Mouse (Mus musculus) forebrain, embryonic 15.5 days (tissue): ENCODE results near the gene Cryba4. TPM values are rescaled to one million over a fixed set of nuclear protein-coding genes. Genes with fewer than 3 reads are reported as not detected.

Experiments used
- ATAC-seq: fragments of 200-750 bp; cut with Nextera tagmentation; replicated peaks from 2 replicates; pipeline ENCODE4 v1.8.0; 2017; ENCODE audit warnings: mild to moderate bottlenecking, moderate TSS enrichment, moderate library complexity
- H3K27ac ChIP-seq: fragments of 300-500 bp; sonication (generic); replicated peaks from 2 replicates; pipeline ENCODE4 v1.5.1; 2015; ENCODE audit warnings: mild to moderate bottlenecking, inconsistent platforms
- H3K27me3 ChIP-seq: fragments of 300-500 bp; sonication (generic); 2 replicates; pipeline ENCODE4 v1.6.1; 2015; ENCODE audit warnings: inconsistent platforms
- H3K36me3 ChIP-seq: fragments of 300-500 bp; sonication (generic); 2 replicates; pipeline ENCODE4 v1.6.1; 2015; ENCODE audit warnings: mild to moderate bottlenecking, inconsistent platforms
- H3K4me1 ChIP-seq: fragments of 300-500 bp; sonication (generic); 2 replicates; pipeline ENCODE4 v1.6.1; 2015; ENCODE audit warnings: inconsistent platforms
- H3K4me2 ChIP-seq: fragments of 300-500 bp; sonication (generic); replicated peaks from 2 replicates; pipeline ENCODE4 v1.6.1; 2015; ENCODE audit warnings: mild to moderate bottlenecking, inconsistent platforms
- H3K4me3 ChIP-seq: fragments of 300-500 bp; sonication (generic); 2 replicates; pipeline ENCODE4 v1.5.1; 2015; ENCODE audit warnings: mild to moderate bottlenecking, inconsistent platforms
- H3K9ac ChIP-seq: fragments of 300-500 bp; sonication (generic); replicated peaks from 2 replicates; pipeline ENCODE4 v1.6.1; 2015; ENCODE audit warnings: mild to moderate bottlenecking, inconsistent platforms
- H3K9me3 ChIP-seq: fragments of 300-500 bp; sonication (generic); 2 replicates; pipeline ENCODE4 v1.6.1; 2016; ENCODE audit warnings: inconsistent platforms
- WGBS: fragments of 180-500 bp; shearing (Covaris S2); methylation state at CpG from one replicate; pipeline ENCODE4 v1.1.7; 2015; ENCODE audit warnings: mixed read lengths; 5-methylcytosine and 5-hydroxymethylcytosine counted together
- polyA plus RNA-seq: library from polyadenylated mRNA; unstranded; fragments of >200 nt; fragmentation: Nextera tagmentation; extraction: Ambion mirVana; gene quantifications from 2 replicates; pipeline ENCODE4 v1.2.1, GENCODE M21; 2015

Gene Cryba4
- polyA plus RNA-seq, 1 experiment from 2014 or later: 1.6 TPM

- Histone ChIP-seq H3K9me3 (no peaks in the 10 kb centered on the region), H3K4me2 (no peak overlapping the region), H3K36me3 (no peaks in the 10 kb centered on the region), H3K9ac (no peak overlapping the region), H3K4me3 (no peak overlapping the region), H3K27ac (no peak overlapping the region), H3K4me1 (0 out of 2 replicates have a peak, but pooled peaks cover 2% of the 10 kb centered on the region), H3K27me3 (no peaks in the 10 kb centered on the region)
- ATAC-seq: no peak
- 23% methylated on average over 16 of the region's 16 CpGs for WGBS
Measured at GRCm38 (mm10) chr5:112206543-112207255, 45.6 kb downstream of the Cryba4 start.

GRCm38 (mm10) chr5:112199656-112200055, 52.7 kb downstream of the Cryba4 start:
- ATAC-seq: no peak
- whole genome bisulfite sequencing: 85% methylated on average over 6 of the region's 6 CpGs
- Histone ChIP-seq H3K9me3 (no peaks in the 10 kb centered on the region), H3K27ac (no peak overlapping the region), H3K27me3 (no peaks in the 10 kb centered on the region), H3K36me3 (no peaks in the 10 kb centered on the region), H3K4me2 (no peak overlapping the region), H3K4me3 (no peak overlapping the region), H3K9ac (no peak overlapping the region), H3K4me1 (no peaks in the 10 kb centered on the region)

Other genes starting within 250 kb of the Cryba4 start
- 5.4 and 5.5 TPM in 2 replicates for gene Crybb1, start 3.3 kb upstream of the Cryba4 start, polyA plus RNA-seq
- 28.8 and 29.5 TPM in 2 replicates for gene Tpst2, start 24.2 kb upstream of the Cryba4 start, polyA plus RNA-seq
- 33.9 and 34.4 TPM in 2 replicates for gene Tfip11, start 73.8 kb upstream of the Cryba4 start, polyA plus RNA-seq
- gene Srrd, start 90.5 kb upstream of the Cryba4 start, polyA plus RNA-seq: 54.0 and 57.5 TPM in 2 replicates
- 33.4 and 33.8 TPM in 2 replicates for gene Hps4, start 90.6 kb upstream of the Cryba4 start, polyA plus RNA-seq
- gene Gm6583, start 103.5 kb upstream of the Cryba4 start, polyA plus RNA-seq: 0.08 and 0.27 TPM in 2 replicates
- 81.7 and 91.9 TPM in 2 replicates for gene Asphd2, start 142.3 kb upstream of the Cryba4 start, polyA plus RNA-seq
- 0.84 and 1.0 TPM in 2 replicates for gene Gm6588, start 196.9 kb upstream of the Cryba4 start, polyA plus RNA-seq